Mouse (Mus musculus) right cerebral cortex, adult 2 months (tissue): ENCODE results near the gene Mettl17.
"Not testable (repeated sequence)": the region's sequence is repeated elsewhere in the genome, so short reads cannot be mapped to it uniquely, and the experiment has no call there.

Experiments
- DNase-seq, 2 experiments: peaks; one replicate each; pipeline ENCODE4 v3.0.0; 2021 to 2022; ENCODE audit warnings: low spot score in 2 of 2

Gene Mettl17

GRCm38 (mm10) chr14:51884598-51885331 is at the start of gene Mettl17:
Gene Mettl17, plus strand, starts transcription at chr14:51884842.
- DNase-seq: peak; percentile 91 to 92

DNA sequence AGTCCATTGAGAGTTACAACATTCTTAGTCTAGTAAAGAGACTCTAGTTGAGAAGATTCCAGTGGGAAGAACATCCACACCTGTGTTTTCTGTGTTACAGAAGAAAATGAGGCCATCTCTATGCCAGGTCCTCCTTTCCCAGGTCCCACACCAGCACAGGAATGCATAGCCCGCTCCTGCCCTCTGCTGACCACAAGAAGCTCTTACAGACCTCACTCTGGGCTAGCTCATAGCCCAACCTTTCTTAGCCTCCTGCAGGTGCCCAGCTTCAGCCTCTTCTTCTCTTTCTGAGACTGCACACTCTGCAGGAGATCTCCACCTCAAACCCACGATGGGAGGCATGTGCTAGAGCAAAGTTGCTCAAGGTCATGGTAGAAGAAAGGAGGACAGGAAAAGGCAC is 46.2 kb upstream of the Mettl17 start:
- DNase-seq: not testable (repeated sequence)

DNA sequence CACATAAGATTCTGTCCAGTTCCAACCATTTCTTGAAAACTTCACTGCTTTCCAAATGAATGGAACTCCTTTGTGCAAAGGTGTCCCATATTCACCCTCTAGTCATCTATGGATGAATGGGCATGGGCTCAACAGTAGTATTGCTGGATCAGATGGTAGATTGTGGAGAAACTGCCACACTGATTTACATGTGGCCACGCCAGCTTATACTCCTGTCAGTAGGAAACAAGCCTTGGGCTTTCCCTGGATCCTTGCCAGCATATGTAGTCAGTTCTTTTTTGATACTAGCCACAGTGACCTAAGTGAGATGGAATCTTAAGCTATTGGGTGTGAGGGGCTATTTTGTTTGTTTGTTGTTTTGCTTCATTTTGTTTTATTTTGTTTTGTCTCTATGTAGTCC is 42.4 kb upstream of the Mettl17 start:
- no peak for DNase-seq

- DNase-seq: no peak
Measured at GRCm38 (mm10) chr14:51842781-51843180, 41.9 kb upstream of the Mettl17 start.

DNA sequence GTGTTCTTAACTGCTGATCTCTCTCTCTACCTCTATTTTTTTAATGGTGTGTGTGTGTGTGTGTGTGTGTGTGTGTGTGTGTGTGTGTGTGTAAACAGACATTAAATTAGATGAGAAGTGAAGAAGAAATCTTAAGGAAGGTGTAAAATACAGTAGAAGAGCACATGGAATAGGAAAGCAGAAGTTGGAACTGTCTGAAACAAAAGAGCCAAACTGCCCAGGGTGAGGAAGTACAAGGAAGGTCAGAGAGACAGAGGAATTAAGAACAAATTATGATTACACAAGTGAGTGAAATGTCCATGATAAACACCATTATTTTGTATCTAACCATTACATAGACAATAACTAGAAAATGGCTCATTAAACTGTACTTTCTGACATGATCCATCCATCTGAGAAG is 40.8 kb upstream of the Mettl17 start:
- DNase-seq: no peak

DNA sequence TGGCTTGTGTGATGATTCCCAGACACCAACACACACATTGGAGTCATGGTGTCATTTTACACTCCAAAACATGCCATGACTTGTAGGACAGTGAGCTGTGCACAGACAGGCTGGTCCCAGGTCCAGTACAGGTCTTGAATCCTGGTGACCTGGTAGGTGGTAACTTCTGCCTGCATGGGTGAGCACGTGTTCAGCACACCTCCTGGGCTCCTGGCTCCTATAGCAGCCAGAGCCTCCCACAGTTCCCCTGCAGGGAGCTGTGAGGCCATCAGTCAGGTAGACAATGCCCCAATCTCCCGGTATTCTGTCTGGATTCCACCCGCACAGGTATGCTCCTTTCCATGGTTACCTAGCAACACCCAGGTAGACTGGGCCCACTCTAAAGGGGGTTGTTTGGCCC is 38.1 kb upstream of the Mettl17 start:
- DNase-seq: no peak

GRCm38 (mm10) chr14:51851006-51851405 is 33.6 kb upstream of the Mettl17 start:
- DNase-seq: not testable (repeated sequence)

DNA sequence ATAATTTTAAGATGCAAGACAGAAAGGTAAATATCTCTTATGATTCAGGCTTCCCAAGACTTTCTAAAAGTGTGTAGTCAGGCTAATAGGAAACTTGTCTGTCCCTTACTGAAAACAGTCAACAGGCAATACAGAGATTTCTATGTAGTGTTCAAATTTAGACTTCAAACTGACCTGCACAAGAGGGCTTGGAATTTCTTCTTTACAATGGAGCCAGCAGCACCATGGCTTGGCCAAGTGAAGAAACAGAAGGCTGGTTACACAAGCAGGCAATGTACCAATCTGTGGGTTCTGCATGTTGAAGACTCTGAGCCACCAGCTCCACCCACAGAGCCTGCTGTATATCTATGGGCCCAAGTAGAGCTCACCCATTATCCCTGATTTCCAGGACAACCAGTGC is 31.2 kb upstream of the Mettl17 start, which contains the start of gene Ear6:
Ear6 (plus strand) TSS at position 301 of the 400 bp plus-strand sequence.
- no peak for DNase-seq

DNA sequence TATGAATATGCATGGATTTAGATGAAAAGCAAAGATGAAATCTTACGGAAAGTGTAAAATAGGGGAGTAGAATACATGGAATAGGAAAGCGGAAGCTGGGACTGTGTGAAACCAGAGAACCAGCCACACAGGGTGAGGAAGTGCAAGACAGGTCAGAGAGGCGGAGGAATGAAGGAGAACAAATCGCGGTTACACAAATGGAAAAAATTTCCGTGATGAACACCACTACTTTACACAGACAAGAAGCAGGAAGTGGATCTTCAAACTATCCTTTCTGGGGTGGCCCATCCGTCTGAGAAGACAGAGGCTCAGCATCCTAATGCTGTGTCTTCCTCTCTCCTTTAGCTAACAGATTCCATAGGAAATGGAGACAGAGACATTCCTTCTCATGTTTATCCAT is 29.4 kb upstream of the Mettl17 start:
- not testable (repeated sequence) for DNase-seq

- not testable (repeated sequence) for DNase-seq
Measured at GRCm38 (mm10) chr14:51863603-51864002, 21.0 kb upstream of the Mettl17 start.

DNA sequence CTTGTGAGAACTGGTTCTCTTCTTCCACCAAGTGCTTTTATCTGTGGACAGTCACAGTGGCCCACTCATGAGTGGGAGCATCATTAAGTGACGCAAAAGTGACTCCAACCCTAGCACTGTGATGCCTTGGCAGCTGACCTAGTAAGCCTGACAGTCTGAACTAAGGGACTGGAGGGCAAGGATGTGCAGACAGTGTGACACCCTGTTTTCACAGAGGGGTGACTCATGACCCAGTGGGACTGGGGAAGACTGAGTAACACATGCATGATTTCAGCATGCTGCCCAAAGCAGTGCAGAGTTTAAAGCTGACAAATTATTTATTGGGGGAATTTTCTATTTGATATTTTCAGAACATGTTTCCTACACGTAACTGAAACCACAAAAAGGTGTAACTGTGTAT is 13.9 kb upstream of the Mettl17 start:
- no peak for DNase-seq

GRCm38 (mm10) chr14:51871741-51872140 is 12.9 kb upstream of the Mettl17 start:
- DNase-seq: no peak

- no peak for DNase-seq
Measured at GRCm38 (mm10) chr14:51877517-51877916, 7.1 kb upstream of the Mettl17 start.

DNA sequence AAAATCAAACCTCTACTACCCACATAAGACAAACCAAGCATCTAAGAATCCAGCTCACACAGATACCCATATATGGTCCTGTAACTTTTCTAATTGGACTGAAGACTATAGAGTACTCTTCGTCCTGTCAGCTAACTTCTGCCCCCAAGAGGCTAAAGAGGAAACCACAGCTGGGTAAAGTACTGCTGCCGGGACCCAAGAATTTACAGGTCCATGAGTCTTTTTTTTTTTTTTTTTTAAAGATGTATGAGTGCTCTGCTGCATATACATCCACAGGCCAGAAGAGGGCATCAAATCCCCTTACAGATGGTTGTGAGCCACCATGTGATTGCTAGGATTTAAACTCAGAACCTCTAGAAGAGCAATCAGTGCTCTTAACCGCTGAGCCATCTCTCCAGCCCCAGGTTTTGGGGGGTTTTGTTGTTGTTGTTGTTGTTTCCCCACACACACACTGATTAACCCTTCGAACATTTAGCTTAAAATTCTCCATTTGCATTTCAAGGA is 1.1 kb upstream of the Mettl17 start:
- DNase-seq: peak; percentile 59 to 70

DNA sequence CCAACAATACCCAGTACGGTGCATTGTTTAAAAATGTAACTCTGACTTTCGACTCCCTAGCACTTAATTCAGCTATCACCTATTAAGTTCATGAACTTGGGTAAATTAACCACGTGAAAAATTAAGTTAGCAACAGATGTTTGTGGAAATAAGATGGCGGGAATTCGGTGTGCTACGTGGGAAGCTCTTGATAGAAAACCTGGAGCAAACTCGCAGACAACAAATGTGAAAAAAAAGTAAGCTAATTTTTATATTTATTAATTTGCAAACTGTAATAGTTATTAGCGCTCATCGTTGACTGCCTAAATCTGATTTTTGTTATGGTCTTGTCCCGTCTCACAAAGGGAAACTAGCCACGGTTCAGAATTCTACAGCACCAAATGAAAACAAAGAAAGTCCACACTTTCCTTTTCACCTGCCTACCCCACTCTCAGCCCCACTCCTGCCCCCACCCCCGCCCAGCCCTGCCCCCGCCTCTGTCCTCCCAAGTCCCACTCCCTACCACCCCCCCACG is 554 bp upstream of the Mettl17 start:
- no peak for DNase-seq

DNA sequence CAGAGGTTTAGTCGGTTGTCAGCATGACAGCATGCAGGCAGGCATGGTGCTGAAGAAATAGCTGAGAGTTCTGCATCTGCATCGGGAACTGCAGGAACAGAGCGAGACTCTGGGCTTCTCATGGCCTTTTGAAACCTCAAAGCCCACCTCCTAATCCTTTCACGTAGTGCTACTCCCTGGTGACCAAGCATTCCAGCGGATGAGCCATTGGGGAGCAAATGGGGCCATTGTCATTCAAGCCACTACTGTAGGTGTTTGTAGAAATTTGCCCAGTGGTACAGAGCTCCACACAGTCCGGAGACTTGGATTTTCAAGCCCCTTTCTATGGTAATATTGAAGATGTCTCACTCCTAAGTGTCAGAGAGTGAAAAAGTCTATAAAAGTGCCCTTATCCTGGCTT is 1.4 kb downstream of the Mettl17 start:
- no peak for DNase-seq

GRCm38 (mm10) chr14:51889833-51890232 is 5.2 kb downstream of the Mettl17 start:
- DNase-seq: no peak

DNA sequence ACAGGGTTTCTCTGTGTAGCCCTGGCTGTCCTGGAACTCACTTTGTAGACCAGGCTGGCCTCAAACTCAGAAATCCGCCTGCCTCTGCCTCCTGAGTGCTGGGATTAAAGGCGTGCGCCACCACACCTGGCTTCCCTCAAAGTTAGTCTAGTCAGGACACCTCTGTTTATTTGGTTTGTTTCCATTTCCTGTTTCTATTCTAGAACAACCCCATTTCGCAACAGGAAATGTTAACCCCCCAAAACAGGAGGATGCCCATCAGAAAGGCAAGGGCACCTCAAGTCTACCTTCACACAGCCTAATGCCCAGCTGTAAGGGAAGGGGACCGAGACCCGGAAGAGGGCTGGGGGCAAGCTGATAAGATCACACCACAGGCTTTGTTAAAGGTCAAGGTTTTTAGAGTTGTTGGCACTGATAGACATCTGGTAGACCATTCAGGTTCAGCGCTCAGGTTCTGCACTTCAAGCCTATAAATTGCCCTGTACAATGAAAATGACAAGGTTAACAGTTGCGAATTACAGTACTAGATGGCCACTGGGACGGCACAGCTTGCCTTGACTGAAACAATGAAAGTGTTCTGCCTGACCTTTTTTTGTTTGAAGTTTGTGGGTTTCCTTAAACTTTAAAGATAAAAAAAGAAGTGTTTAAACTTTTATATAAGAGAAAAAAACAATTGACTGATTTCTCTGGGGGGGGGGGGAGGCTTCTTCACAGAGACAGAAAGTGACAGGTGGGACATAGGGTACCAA is 7.7 kb downstream of the Mettl17 start, which contains the start of gene Slc39a2:
Slc39a2 (plus strand) TSS at position 699 of the 749 bp plus-strand sequence.
- DNase-seq: no peak

DNA sequence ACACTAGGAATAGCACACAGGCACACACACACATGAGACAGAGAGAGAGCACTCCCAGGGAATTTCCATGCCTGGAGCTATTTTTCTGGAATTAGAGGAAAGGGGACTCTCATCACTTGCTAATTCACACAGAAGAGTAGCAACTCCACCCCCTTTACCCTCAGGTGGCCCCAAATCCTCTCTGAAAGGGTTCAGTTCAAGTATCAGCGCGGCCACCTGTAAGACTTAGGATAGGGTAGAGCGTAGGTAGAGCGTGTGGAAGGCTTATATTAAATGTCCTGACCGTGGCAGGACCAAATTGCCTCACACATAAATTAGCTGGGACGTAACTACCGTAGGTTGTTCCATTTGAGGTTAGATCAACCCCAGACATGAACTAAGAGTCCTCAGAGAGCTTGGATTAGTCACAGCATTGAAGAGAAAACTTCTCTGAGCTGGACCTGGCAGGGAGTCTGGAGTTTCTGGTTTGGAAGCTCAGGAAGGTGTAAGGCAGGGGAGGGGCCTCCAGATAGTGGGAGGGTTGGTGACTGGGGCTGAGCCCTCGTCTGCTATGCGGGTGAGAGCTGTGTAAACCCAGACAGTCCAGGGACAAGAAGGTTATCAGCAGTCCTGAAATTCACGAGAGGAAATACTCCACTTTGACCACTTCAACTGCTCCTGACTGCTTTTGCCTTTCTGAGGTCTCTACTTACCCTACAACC is 8.6 kb downstream of the Mettl17 start:
- no peak for DNase-seq

DNA sequence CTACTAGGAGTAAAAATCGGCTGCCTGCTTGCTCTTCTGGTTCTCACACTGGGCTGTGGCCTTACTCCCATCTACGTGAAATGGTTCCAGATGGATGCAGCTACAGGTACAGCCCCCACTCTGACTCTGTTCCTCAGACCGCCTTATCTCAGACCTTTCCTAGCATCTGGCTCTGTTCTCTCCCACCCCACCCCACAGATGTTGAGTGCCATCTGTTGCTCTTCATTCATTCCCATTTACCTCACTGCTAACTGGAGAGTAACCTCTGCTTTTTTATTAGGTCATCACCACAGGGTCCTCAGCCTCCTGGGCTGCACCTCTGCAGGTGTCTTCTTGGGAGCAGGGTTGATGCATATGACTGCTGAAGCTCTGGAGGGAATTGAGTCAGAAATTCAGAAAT is 9.2 kb downstream of the Mettl17 start:
- DNase-seq: no peak

DNA sequence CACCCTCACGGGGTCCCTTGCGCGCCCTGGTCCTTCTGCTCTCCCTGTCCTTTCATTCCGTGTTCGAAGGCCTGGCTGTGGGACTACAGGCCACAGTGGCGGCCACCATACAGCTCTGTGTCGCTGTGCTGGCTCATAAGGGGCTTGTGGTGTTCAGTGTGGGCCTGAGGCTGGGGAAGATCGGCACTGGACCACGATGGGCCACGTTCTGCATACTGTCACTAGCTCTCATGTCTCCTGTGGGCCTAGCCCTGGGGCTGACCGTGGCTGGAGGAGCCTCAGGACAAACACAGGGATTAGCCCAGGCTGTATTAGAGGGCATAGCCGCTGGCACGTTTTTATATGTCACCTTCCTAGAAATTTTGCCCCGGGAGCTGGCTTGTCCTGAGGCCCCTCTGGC is 10.4 kb downstream of the Mettl17 start:
- no peak for DNase-seq

DNA sequence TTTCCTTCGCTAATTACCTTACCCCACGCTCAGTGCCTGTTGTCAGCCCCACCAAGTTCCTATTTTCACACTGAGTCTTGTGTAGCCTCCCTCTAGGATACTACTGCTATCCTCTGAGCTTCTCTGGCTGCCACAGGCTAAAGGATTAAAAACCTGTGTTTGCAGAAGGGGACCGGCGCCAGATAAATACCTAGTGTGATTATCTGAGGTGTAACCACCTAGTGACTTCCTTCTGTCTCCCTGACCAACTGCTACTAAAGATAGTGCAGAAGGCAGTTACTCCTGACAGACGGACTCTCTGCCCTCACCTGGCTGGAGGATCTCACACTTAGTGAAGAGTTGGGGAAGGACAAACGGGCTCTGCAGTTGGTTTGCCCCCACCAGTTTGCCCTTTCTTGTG is 11.4 kb downstream of the Mettl17 start:
- DNase-seq: no peak
